ENCODE assay signal across 8 mouse cellular contexts in genomic region chr2:35691257-35692049, GRCm38 (mm10).
A peak's percentile ranks its signal among the peaks of the same experiment; 100 is the strongest.
DNase-seq lines count a peak whose midpoint lies in the region; ATAC-seq and TF ChIP-seq lines count a peak whose summit lies in the region.

No protein-coding gene starts in this region.

- DNase-seq in ES-CJ7 (ENCODE audit: low read depth, low spot score), result peak; percentile 90
- DNase-seq in adrenal gland, postnatal 4 days (ENCODE audit: low spot score in 2 of 2), result peak; percentile 30 to 52
- peak; percentile 87 for DNase-seq in gastrocnemius, adult 2 months
- DNase-seq in T-cell, adult 2 months (ENCODE audit: low spot score), result no peak
- DNase-seq in thymus, postnatal 14 days, result no peak

- H3K9ac ChIP-seq in hindbrain, embryonic 13.5 days, result 0 out of 2 replicates have a peak overlapping the region, but pooled peaks have one; percentile 9
- no peak overlapping the region for H3K9ac ChIP-seq in limb, embryonic 15.5 days
- H3K9ac ChIP-seq in midbrain, embryonic 15.5 days, result no peak overlapping the region

- H3K4me1 ChIP-seq in hindbrain, embryonic 13.5 days (replicated peaks), result peaks cover 94% of the 10 kb centered on the region
- peaks cover 97% of the 10 kb centered on the region for H3K4me1 ChIP-seq in limb, embryonic 15.5 days
- peaks cover 83% of the 10 kb centered on the region for H3K4me1 ChIP-seq in midbrain, embryonic 15.5 days

- 32% methylated on average over 6 of the region's 7 CpGs for WGBS in hindbrain, embryonic 13.5 days
- 19% methylated on average over 7 of the region's 7 CpGs for WGBS in limb, embryonic 15.5 days
- 12% methylated on average over 7 of the region's 7 CpGs for whole genome bisulfite sequencing in midbrain, embryonic 15.5 days

- no peak overlapping the region for H3K4me2 ChIP-seq in hindbrain, embryonic 13.5 days
- H3K4me2 ChIP-seq in limb, embryonic 15.5 days, result no peak overlapping the region
- no peak overlapping the region for H3K4me2 ChIP-seq in midbrain, embryonic 15.5 days

- no peaks in the 10 kb centered on the region for H3K36me3 ChIP-seq in hindbrain, embryonic 13.5 days
- H3K36me3 ChIP-seq in limb, embryonic 15.5 days, result no peaks in the 10 kb centered on the region
- no peaks in the 10 kb centered on the region for H3K36me3 ChIP-seq in midbrain, embryonic 15.5 days (replicated peaks)

- no peak for TF ChIP-seq CTCF in gastrocnemius, adult 2 months (IDR thresholded peaks at IDR 0.05)

- no peaks in the 10 kb centered on the region for H3K9me3 ChIP-seq in hindbrain, embryonic 13.5 days
- H3K9me3 ChIP-seq in limb, embryonic 15.5 days, result no peaks in the 10 kb centered on the region
- no peaks in the 10 kb centered on the region for H3K9me3 ChIP-seq in midbrain, embryonic 15.5 days

- intact Hi-C loops in gastrocnemius, adult 2 months (cut with DNase I), result loop anchor here (2.0 kb wide), 1 partner anchor 15 kb away; no protein-coding TSS in a partner anchor

- peak overlapping the region; percentile 78 for H3K27ac ChIP-seq in gastrocnemius, adult 2 months
- H3K27ac ChIP-seq in hindbrain, embryonic 13.5 days, result peak overlapping the region; percentile 30; the same call in 1 of the 2 replicates
- H3K27ac ChIP-seq in limb, embryonic 15.5 days, result peak overlapping the region; percentile 69
- H3K27ac ChIP-seq in midbrain, embryonic 15.5 days, result no peak overlapping the region

- no peaks in the 10 kb centered on the region for H3K27me3 ChIP-seq in hindbrain, embryonic 13.5 days
- H3K27me3 ChIP-seq in limb, embryonic 15.5 days, result no peaks in the 10 kb centered on the region
- H3K27me3 ChIP-seq in midbrain, embryonic 15.5 days (replicated peaks), result no peaks in the 10 kb centered on the region

- peak overlapping the region; percentile 52 for H3K4me3 ChIP-seq in gastrocnemius, adult 2 months
- H3K4me3 ChIP-seq in hindbrain, embryonic 13.5 days, result no peak overlapping the region
- no peak overlapping the region for H3K4me3 ChIP-seq in limb, embryonic 15.5 days
- no peak overlapping the region for H3K4me3 ChIP-seq in midbrain, embryonic 15.5 days

- 0 out of 2 replicates have a peak, but pooled peaks have one; percentile 24 for ATAC-seq in hindbrain, embryonic 13.5 days (ENCODE audit: low FRiP score)
- ATAC-seq in limb, embryonic 15.5 days (ENCODE audit: insufficient number of reproducible peaks, low FRiP score, low TSS enrichment, low read depth), result peak; percentile 20; the same call in 1 of the 2 replicates
- ATAC-seq in midbrain, embryonic 15.5 days (replicated peaks), result 0 out of 2 replicates have a peak, but pooled peaks have one; percentile 15

Comparison
In these comparisons a context has a peak if more than half of its experiments do, and no peak if none do; other contexts are left out.
1. DNase-seq: peak in ES-CJ7 (single experiment), adrenal gland, postnatal 4 days (2 of 2) and gastrocnemius, adult 2 months (single experiment); none in T-cell, adult 2 months (single experiment) and thymus, postnatal 14 days (single experiment).
2. Peak in every context shown above with its lines, with median percentiles within 50 percentile points of each other: ATAC-seq.